Mouse (Mus musculus) kidney, embryonic 15.5 days (tissue): ENCODE data around the gene Lyg2. TPM values are rescaled to one million over a fixed set of nuclear protein-coding genes. Genes with fewer than 3 reads are reported as not detected.

ENCODE experiments used
- ATAC-seq: fragments of 200-750 bp; cut with Nextera tagmentation; replicated peaks from 2 replicates; pipeline ENCODE4 v1.8.0; 2017; ENCODE audit warnings: moderate TSS enrichment; ENCODE audit not compliant: low FRiP score
- H3K27ac ChIP-seq: fragments of 300-500 bp; sonication (generic); 2 replicates; pipeline ENCODE4 v1.5.1; 2015; ENCODE audit warnings: mild to moderate bottlenecking, inconsistent platforms
- H3K27me3 ChIP-seq: fragments of 300-500 bp; sonication (generic); 2 replicates; pipeline ENCODE4 v1.6.1; 2015; ENCODE audit warnings: inconsistent platforms
- H3K36me3 ChIP-seq: fragments of 300-500 bp; sonication (generic); 2 replicates; pipeline ENCODE4 v1.6.1; 2015; ENCODE audit warnings: inconsistent platforms
- H3K4me1 ChIP-seq: fragments of 300-500 bp; sonication (generic); 2 replicates; pipeline ENCODE4 v1.6.1; 2015; ENCODE audit warnings: inconsistent platforms
- H3K4me2 ChIP-seq: fragments of 300-500 bp; sonication (generic); 2 replicates; pipeline ENCODE4 v1.6.1; 2015; ENCODE audit warnings: moderate library complexity, mild to moderate bottlenecking, inconsistent platforms
- H3K4me3 ChIP-seq: fragments of 300-500 bp; sonication (generic); replicated peaks from 2 replicates; pipeline ENCODE4 v1.5.1; 2015; ENCODE audit warnings: mild to moderate bottlenecking, inconsistent platforms
- H3K9ac ChIP-seq: fragments of 300-500 bp; sonication (generic); 2 replicates; pipeline ENCODE4 v1.6.1; 2015; ENCODE audit warnings: mild to moderate bottlenecking, inconsistent platforms
- H3K9me3 ChIP-seq: fragments of 300-500 bp; sonication (generic); replicated peaks from 2 replicates; pipeline ENCODE4 v1.6.1; 2016; ENCODE audit warnings: inconsistent platforms
- WGBS: fragments of 180-500 bp; shearing (Covaris S2); methylation state at CpG from one replicate; pipeline ENCODE4 v1.1.7; 2015; ENCODE audit warnings: mixed read lengths; 5-methylcytosine and 5-hydroxymethylcytosine counted together
- polyA plus RNA-seq: library from polyadenylated mRNA; unstranded; fragments of >200 nt; fragmentation: Nextera tagmentation; extraction: Ambion mirVana; gene quantifications from 2 replicates; pipeline ENCODE4 v1.2.1, GENCODE M21; 2015

Lyg2 gene
- polyA plus RNA-seq, 1 experiment from 2014 or later = not detected

- Histone ChIP-seq H3K9me3 (no peaks in the 10 kb centered on the region), H3K27ac (no peak overlapping the region)
Observed at GRCm38 (mm10) chr1:37918096-37918495, 1.8 kb upstream of the Lyg2 start.

DNA sequence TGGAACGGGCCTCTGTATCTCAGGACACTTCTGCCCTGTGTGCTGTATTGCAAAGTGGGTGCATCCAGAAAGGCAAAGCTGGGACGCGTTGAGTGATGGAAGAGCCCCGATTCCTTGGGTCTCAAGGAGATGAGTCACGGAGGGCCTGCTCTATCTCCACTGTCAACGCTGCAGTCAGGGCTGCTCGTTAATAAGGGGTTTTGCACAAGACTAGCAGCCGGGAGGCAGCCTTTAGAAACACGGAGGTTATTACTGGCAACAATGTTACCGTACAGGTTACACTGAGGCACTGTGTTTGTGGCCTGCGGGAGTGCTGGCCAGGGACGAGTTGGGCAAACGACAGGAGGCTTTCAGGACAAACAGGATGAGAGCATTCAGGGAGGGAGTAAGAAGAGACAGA is 1.4 kb upstream of the Lyg2 start:
- Histone ChIP-seq H3K9ac (no peak overlapping the region), H3K27ac (no peak overlapping the region), H3K4me1 (0 out of 2 replicates have a peak, but pooled peaks cover under 1% of the 10 kb centered on the region), H3K36me3 (no peaks in the 10 kb centered on the region), H3K4me2 (no peak overlapping the region), H3K27me3 (0 out of 2 replicates have a peak, but pooled peaks cover 4% of the 10 kb centered on the region), H3K9me3 (no peaks in the 10 kb centered on the region), H3K4me3 (no peak overlapping the region)
- 71% methylated on average over 13 of the region's 13 CpGs for WGBS
- no peak for ATAC-seq

More at GRCm38 (mm10) chr1:37918096-37918495, 1.8 kb upstream of the Lyg2 start:
- Histone ChIP-seq H3K9ac (no peak overlapping the region), H3K4me3 (no peak overlapping the region), H3K36me3 (no peaks in the 10 kb centered on the region), H3K4me1 (0 out of 2 replicates have a peak, but pooled peaks cover 3% of the 10 kb centered on the region), H3K4me2 (no peak overlapping the region), H3K27me3 (0 out of 2 replicates have a peak, but pooled peaks cover 4% of the 10 kb centered on the region)
- 62% methylated on average over 6 of the region's 6 CpGs for WGBS
- ATAC-seq = no peak

GRCm38 (mm10) chr1:37912751-37913150 is 3.5 kb downstream of the Lyg2 start:
- Histone ChIP-seq H3K27ac (no peak overlapping the region), H3K27me3 (0 out of 2 replicates have a peak, but pooled peaks cover 9% of the 10 kb centered on the region), H3K4me3 (no peak overlapping the region), H3K9me3 (no peaks in the 10 kb centered on the region), H3K4me1 (no peaks in the 10 kb centered on the region), H3K36me3 (no peaks in the 10 kb centered on the region), H3K9ac (no peak overlapping the region), H3K4me2 (no peak overlapping the region)
- 82% methylated on average over 2 of the region's 2 CpGs for WGBS
- ATAC-seq = no peak

GRCm38 (mm10) chr1:37903178-37903577 is 13.1 kb downstream of the Lyg2 start:
- no peak overlapping the region for H3K27ac ChIP-seq
- peaks cover 15% of the 10 kb centered on the region for H3K36me3 ChIP-seq
- WGBS = 28% methylated on average over 6 of the region's 6 CpGs
- no peaks in the 10 kb centered on the region for H3K4me1 ChIP-seq
- ATAC-seq = no peak
- no peak overlapping the region for H3K9ac ChIP-seq
- no peaks in the 10 kb centered on the region for H3K9me3 ChIP-seq
- no peak overlapping the region for H3K4me2 ChIP-seq
- no peaks in the 10 kb centered on the region for H3K27me3 ChIP-seq
- H3K4me3 ChIP-seq = no peak overlapping the region

DNA sequence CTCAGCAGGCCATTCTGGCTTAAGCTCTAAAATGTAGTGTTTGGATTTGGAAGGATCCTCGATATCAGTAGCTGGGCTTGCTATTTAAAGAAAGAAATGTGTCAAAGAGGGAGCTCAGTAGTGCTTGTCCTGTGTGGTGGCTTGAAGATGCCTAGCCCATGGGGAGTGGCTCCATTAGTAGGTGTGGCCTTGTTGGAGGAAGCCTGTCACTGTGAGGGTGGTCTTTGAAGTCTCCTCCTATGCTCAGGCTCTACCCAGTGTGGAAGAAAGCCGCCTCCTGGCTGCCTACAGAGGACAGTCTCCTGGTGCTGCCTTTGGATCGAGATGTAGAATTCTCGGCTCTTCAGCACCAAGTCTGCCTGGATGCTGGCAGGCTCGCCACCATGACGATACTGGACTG is 16.0 kb downstream of the Lyg2 start:
- Histone ChIP-seq H3K27me3 (no peaks in the 10 kb centered on the region), H3K9ac (no peak overlapping the region), H3K4me2 (no peak overlapping the region), H3K9me3 (no peaks in the 10 kb centered on the region), H3K4me3 (no peak overlapping the region), H3K4me1 (no peaks in the 10 kb centered on the region), H3K27ac (no peak overlapping the region), H3K36me3 (peaks cover 43% of the 10 kb centered on the region)
- ATAC-seq = no peak
- WGBS = 53% methylated on average over 6 of the region's 6 CpGs

- Histone ChIP-seq H3K36me3 (peaks cover 47% of the 10 kb centered on the region), H3K27me3 (no peaks in the 10 kb centered on the region), H3K9ac (no peak overlapping the region), H3K4me3 (no peak overlapping the region), H3K9me3 (no peaks in the 10 kb centered on the region), H3K27ac (no peak overlapping the region), H3K4me2 (no peak overlapping the region), H3K4me1 (no peaks in the 10 kb centered on the region)
- WGBS = 67% methylated on average over 4 of the region's 4 CpGs
- ATAC-seq = no peak
Observed at GRCm38 (mm10) chr1:37899816-37900215, 16.5 kb downstream of the Lyg2 start.

DNA sequence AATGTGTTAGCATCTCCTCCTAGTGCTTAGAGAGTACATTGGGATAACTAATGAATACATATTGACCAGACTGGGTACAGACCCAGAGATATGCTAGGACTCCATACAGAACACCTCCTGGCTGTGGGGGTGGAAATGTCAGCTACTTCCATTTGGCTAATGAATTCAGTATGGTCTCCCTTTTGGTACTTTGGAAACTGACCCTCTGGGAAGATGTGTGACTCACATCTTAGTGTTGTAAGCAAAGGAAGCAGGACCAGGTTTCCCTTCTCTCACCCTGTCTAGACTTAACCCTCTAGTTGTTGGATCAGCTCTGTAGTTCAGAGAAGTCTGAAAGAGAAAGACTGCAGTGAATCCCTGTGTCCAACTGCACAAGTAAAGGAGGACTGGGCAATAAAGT is 21.7 kb downstream of the Lyg2 start:
- ATAC-seq = no peak
- no peak overlapping the region for H3K27ac ChIP-seq
- H3K9ac ChIP-seq = no peak overlapping the region
- H3K4me1 ChIP-seq = peaks cover 12% of the 10 kb centered on the region
- peaks cover 56% of the 10 kb centered on the region for H3K36me3 ChIP-seq
- H3K9me3 ChIP-seq = no peaks in the 10 kb centered on the region
- no peak overlapping the region for H3K4me3 ChIP-seq
- H3K27me3 ChIP-seq = no peaks in the 10 kb centered on the region
- no peak overlapping the region for H3K4me2 ChIP-seq

GRCm38 (mm10) chr1:37891400-37891799 is 24.9 kb downstream of the Lyg2 start:
- Histone ChIP-seq H3K4me1 (peaks cover 19% of the 10 kb centered on the region), H3K9ac (no peak overlapping the region), H3K36me3 (peaks cover 27% of the 10 kb centered on the region), H3K9me3 (no peaks in the 10 kb centered on the region), H3K4me2 (peak overlapping the region; percentile 59), H3K27me3 (no peaks in the 10 kb centered on the region), H3K4me3 (peak overlapping the region; percentile 71), H3K27ac (no peak overlapping the region)
- WGBS = 62% methylated on average over 3 of the region's 3 CpGs
- no peak for ATAC-seq

DNA sequence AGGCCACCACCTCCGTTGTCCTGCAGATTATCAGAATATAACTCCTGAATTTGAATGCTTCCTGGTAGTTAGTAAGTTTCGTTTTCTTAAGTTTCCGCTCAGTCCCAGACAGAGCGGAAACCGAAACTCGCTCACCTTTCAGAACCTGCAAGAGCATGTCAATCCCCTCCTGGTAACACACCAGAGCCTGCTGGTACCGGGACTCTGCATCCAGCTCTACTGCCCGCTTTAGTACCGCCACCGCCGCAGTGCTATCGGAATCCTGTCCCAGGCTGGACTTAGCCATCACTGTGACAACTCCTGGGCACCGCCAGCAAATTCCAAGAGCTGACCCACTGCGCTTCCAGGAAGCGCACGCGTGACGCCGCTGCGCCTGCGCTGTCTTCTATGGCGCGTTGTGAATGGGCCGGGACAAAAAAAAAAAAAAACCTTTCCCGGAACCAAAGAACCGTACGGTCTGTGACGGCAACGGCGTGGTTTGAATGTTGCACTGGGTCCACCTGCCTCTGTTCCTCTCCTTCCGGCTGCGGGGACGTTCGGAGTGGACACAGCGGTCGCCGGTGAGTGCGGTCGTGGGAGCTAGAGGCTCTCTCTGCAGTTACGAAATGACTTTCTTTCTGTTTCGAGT is 26.2 kb downstream of the Lyg2 start, which contains the start of the genes Mitd1 and Mrpl30:
Gene Mitd1, minus strand, starts transcription at position 387 of the 628 bp plus-strand sequence.
Gene Mrpl30, plus strand, starts transcription at position 453 of the 628 bp plus-strand sequence.
- Histone ChIP-seq H3K9me3 (no peaks in the 10 kb centered on the region), H3K36me3 (peaks cover 16% of the 10 kb centered on the region), H3K27me3 (no peaks in the 10 kb centered on the region), H3K9ac (peak within 1 kb of the TSS; percentile 67), H3K4me2 (peak within 1 kb of the TSS; percentile 59), H3K4me3 (peak within 1 kb of the TSS; percentile 71), H3K4me1 (peaks cover 19% of the 10 kb centered on the region), H3K27ac (peak within 1 kb of the TSS; percentile 79)
- under 1% methylated on average over 41 of the region's 41 CpGs for whole genome bisulfite sequencing
- peak; percentile 95 for ATAC-seq

DNA sequence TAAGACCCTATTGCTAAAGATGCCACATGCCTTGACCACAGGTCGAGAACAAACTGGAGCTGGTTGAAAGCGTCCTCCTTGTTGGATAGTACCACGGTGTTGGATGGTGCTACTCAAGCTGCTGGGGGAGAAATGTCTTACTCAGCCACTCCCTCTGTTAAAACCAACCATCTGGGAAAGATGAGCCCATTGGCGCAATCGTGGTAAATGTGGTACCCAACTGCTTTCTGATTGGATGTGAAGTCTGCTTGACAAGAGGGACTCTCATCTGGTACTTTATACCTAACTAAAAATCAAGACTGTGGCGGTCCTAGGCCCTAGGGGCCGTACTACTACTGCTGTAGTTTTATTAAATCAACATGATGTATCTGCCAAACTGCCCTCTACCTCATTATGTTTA is 27.1 kb downstream of the Lyg2 start:
- no peak for ATAC-seq
- H3K36me3 ChIP-seq = peaks cover 16% of the 10 kb centered on the region
- peak overlapping the region; percentile 67; the same call in 1 of the 2 replicates for H3K9ac ChIP-seq
- peaks cover 19% of the 10 kb centered on the region for H3K4me1 ChIP-seq
- WGBS = 84% methylated on average over 7 of the region's 7 CpGs
- no peaks in the 10 kb centered on the region for H3K9me3 ChIP-seq
- H3K27me3 ChIP-seq = no peaks in the 10 kb centered on the region
- H3K4me2 ChIP-seq = peak overlapping the region; percentile 59
- H3K4me3 ChIP-seq = peak overlapping the region; percentile 71
- H3K27ac ChIP-seq = no peak overlapping the region

DNA sequence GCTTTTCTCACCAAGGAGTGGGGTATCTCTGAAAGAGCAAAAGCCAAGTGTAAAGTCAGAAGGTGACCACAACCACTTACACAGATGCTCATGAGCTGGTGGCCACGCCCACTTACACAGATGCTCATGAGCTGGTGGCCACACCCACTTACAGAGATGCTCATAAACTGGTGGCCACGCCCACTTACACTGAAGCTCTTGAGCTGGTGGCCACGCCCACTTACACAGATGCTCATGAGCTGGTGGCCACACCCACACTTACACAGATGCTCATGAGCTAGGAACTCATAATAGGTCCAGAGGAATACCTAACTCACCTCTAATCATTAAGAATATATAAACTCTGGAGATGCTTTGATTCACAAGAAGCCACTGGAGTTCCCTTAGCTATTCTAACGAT is 31.8 kb downstream of the Lyg2 start:
- Histone ChIP-seq H3K27me3 (no peaks in the 10 kb centered on the region), H3K9ac (no peak overlapping the region), H3K27ac (no peak overlapping the region), H3K4me3 (no peak overlapping the region), H3K4me1 (peaks cover 5% of the 10 kb centered on the region), H3K4me2 (no peak overlapping the region), H3K9me3 (no peaks in the 10 kb centered on the region), H3K36me3 (peaks cover 53% of the 10 kb centered on the region)
- WGBS = 86% methylated on average over 4 of the region's 4 CpGs
- no peak for ATAC-seq

GRCm38 (mm10) chr1:37883411-37883810 is 32.9 kb downstream of the Lyg2 start:
- 93% methylated on average over 4 of the region's 4 CpGs for WGBS
- peaks cover 64% of the 10 kb centered on the region for H3K36me3 ChIP-seq
- H3K4me1 ChIP-seq = no peaks in the 10 kb centered on the region

More at GRCm38 (mm10) chr1:37883411-37883810, 32.9 kb downstream of the Lyg2 start:
- H3K27me3 ChIP-seq = no peaks in the 10 kb centered on the region
- H3K9ac ChIP-seq = no peak overlapping the region
- no peak overlapping the region for H3K27ac ChIP-seq
- no peak for ATAC-seq
- no peaks in the 10 kb centered on the region for H3K9me3 ChIP-seq
- H3K4me2 ChIP-seq = no peak overlapping the region
- H3K4me3 ChIP-seq = no peak overlapping the region
